Mouse (Mus musculus): Measurements from ENCODE around the gene Map2k5. TPM values are rescaled to one million over a fixed set of nuclear protein-coding genes. Genes with fewer than 3 reads are reported as not detected.
A peak's percentile ranks its signal among the peaks of the same experiment; 100 is the strongest.

Gene Map2k5
- polyA plus RNA-seq, 1 experiment from 2014 or later: 26.4 TPM

- Histone ChIP-seq H3K27me3 (replicated peaks) (peaks cover 65% of the 10 kb centered on the region), H3K9me3 (no peaks in the 10 kb centered on the region), H3K4me3 (no peak overlapping the region), H3K4me1 (peaks cover 31% of the 10 kb centered on the region), H3K4me2 (no peak overlapping the region), H3K27ac (replicated peaks) (no peak overlapping the region), H3K9ac (no peak overlapping the region), H3K36me3 (peaks cover 17% of the 10 kb centered on the region)
- no peak for ATAC-seq (ENCODE audit: extremely low read depth, insufficient number of reproducible peaks, low FRiP score, low TSS enrichment)
- WGBS: 69% methylated on average over 7 of the region's 7 CpGs
These were observed 193.8 kb downstream of the Map2k5 start for GRCm38 (mm10) chr9:63183864-63184263.

- Histone ChIP-seq H3K36me3 (peaks cover 21% of the 10 kb centered on the region), H3K4me1 (peaks cover 18% of the 10 kb centered on the region), H3K9ac (no peak overlapping the region), H3K9me3 (no peaks in the 10 kb centered on the region), H3K4me2 (peak overlapping the region; percentile 29; the same call in 1 of the 2 replicates), H3K27ac (replicated peaks) (no peak overlapping the region), H3K4me3 (no peak overlapping the region), H3K27me3 (replicated peaks) (peaks cover 70% of the 10 kb centered on the region)
- ATAC-seq (ENCODE audit: extremely low read depth, insufficient number of reproducible peaks, low FRiP score, low TSS enrichment): no peak
- 25% methylated on average over 14 of the region's 14 CpGs for WGBS
These were observed 195.3 kb downstream of the Map2k5 start for GRCm38 (mm10) chr9:63182306-63182960.

- Histone ChIP-seq H3K27ac (replicated peaks) (no peak overlapping the region), H3K9me3 (no peaks in the 10 kb centered on the region), H3K36me3 (peaks cover 21% of the 10 kb centered on the region), H3K9ac (no peak overlapping the region), H3K4me2 (no peak overlapping the region), H3K27me3 (replicated peaks) (peaks cover 65% of the 10 kb centered on the region), H3K4me1 (peaks cover 15% of the 10 kb centered on the region), H3K4me3 (no peak overlapping the region)
- WGBS: 64% methylated on average over 11 of the region's 11 CpGs
- ATAC-seq (ENCODE audit: extremely low read depth, insufficient number of reproducible peaks, low FRiP score, low TSS enrichment): no peak
These were observed 196.1 kb downstream of the Map2k5 start for GRCm38 (mm10) chr9:63181337-63182178.

GRCm38 (mm10) chr9:63178296-63178695, 199.4 kb downstream of the Map2k5 start:
- H3K27me3 ChIP-seq (replicated peaks): peaks cover 39% of the 10 kb centered on the region
- H3K4me3 ChIP-seq: no peak overlapping the region
- H3K4me2 ChIP-seq: no peak overlapping the region
- H3K4me1 ChIP-seq: peaks cover 15% of the 10 kb centered on the region
- no peak for ATAC-seq (ENCODE audit: extremely low read depth, insufficient number of reproducible peaks, low FRiP score, low TSS enrichment)
- peaks cover 23% of the 10 kb centered on the region for H3K36me3 ChIP-seq
- no peaks in the 10 kb centered on the region for H3K9me3 ChIP-seq
- H3K9ac ChIP-seq: no peak overlapping the region
- WGBS: 77% methylated on average over 8 of the region's 8 CpGs
- no peak overlapping the region for H3K27ac ChIP-seq (replicated peaks)

- Histone ChIP-seq H3K4me2 (no peak overlapping the region), H3K4me3 (no peak overlapping the region), H3K27me3 (replicated peaks) (peaks cover 8% of the 10 kb centered on the region; the same call in 1 of the 2 replicates), H3K9ac (no peak overlapping the region), H3K4me1 (no peaks in the 10 kb centered on the region), H3K9me3 (no peaks in the 10 kb centered on the region), H3K27ac (replicated peaks) (no peak overlapping the region), H3K36me3 (peaks cover 20% of the 10 kb centered on the region)
- 86% methylated on average over 8 of the region's 8 CpGs for WGBS
- ATAC-seq (ENCODE audit: extremely low read depth, insufficient number of reproducible peaks, low FRiP score, low TSS enrichment): no peak
These were observed 203.5 kb downstream of the Map2k5 start for GRCm38 (mm10) chr9:63174001-63174721.

- no peak overlapping the region for H3K27ac ChIP-seq (replicated peaks)
- H3K4me1 ChIP-seq: no peaks in the 10 kb centered on the region
- no peaks in the 10 kb centered on the region for H3K27me3 ChIP-seq (replicated peaks)
- peaks cover 21% of the 10 kb centered on the region for H3K36me3 ChIP-seq
- no peak overlapping the region for H3K4me3 ChIP-seq
- no peak overlapping the region for H3K9ac ChIP-seq
- 47% methylated on average over 2 of the region's 2 CpGs for WGBS
- no peaks in the 10 kb centered on the region for H3K9me3 ChIP-seq
- ATAC-seq (ENCODE audit: extremely low read depth, insufficient number of reproducible peaks, low FRiP score, low TSS enrichment): no peak
- no peak overlapping the region for H3K4me2 ChIP-seq
These were observed 205.8 kb downstream of the Map2k5 start for GRCm38 (mm10) chr9:63171951-63172350.

- WGBS: 80% methylated on average over 1 of the region's 1 CpGs
- H3K9ac ChIP-seq: no peak overlapping the region
- H3K4me2 ChIP-seq: no peak overlapping the region
- no peak for ATAC-seq (ENCODE audit: extremely low read depth, insufficient number of reproducible peaks, low FRiP score, low TSS enrichment)
- no peaks in the 10 kb centered on the region for H3K9me3 ChIP-seq
- no peaks in the 10 kb centered on the region for H3K27me3 ChIP-seq (replicated peaks)
- peaks cover 18% of the 10 kb centered on the region for H3K36me3 ChIP-seq
- H3K4me1 ChIP-seq: peaks cover 6% of the 10 kb centered on the region
- no peak overlapping the region for H3K27ac ChIP-seq (replicated peaks)
- H3K4me3 ChIP-seq: no peak overlapping the region
These were observed 208.6 kb downstream of the Map2k5 start for GRCm38 (mm10) chr9:63169127-63169526.

GRCm38 (mm10) chr9:63165070-63165469, 212.6 kb downstream of the Map2k5 start:
- Histone ChIP-seq H3K4me2 (no peak overlapping the region), H3K36me3 (peaks cover 24% of the 10 kb centered on the region), H3K27me3 (replicated peaks) (peaks cover 11% of the 10 kb centered on the region), H3K4me3 (no peak overlapping the region), H3K27ac (replicated peaks) (no peak overlapping the region), H3K9ac (no peak overlapping the region), H3K4me1 (peaks cover 6% of the 10 kb centered on the region), H3K9me3 (no peaks in the 10 kb centered on the region)
- WGBS: 36% methylated on average over 9 of the region's 9 CpGs
- no peak for ATAC-seq (ENCODE audit: extremely low read depth, insufficient number of reproducible peaks, low FRiP score, low TSS enrichment)

GRCm38 (mm10) chr9:63163756-63164155, 213.9 kb downstream of the Map2k5 start:
- no peak for ATAC-seq (ENCODE audit: extremely low read depth, insufficient number of reproducible peaks, low FRiP score, low TSS enrichment)
- no peak overlapping the region for H3K9ac ChIP-seq
- H3K27me3 ChIP-seq (replicated peaks): peaks cover 24% of the 10 kb centered on the region
- no peak overlapping the region for H3K27ac ChIP-seq (replicated peaks)
- no peaks in the 10 kb centered on the region for H3K9me3 ChIP-seq
- peaks cover 6% of the 10 kb centered on the region for H3K4me1 ChIP-seq
- H3K4me2 ChIP-seq: no peak overlapping the region
- H3K36me3 ChIP-seq: peaks cover 13% of the 10 kb centered on the region
- WGBS: 70% methylated on average over 8 of the region's 8 CpGs
- no peak overlapping the region for H3K4me3 ChIP-seq

GRCm38 (mm10) chr9:63151949-63152348, 225.8 kb downstream of the Map2k5 start:
- 26% methylated on average over 14 of the region's 14 CpGs for WGBS
- H3K4me1 ChIP-seq: peaks cover 27% of the 10 kb centered on the region
- H3K9ac ChIP-seq: no peak overlapping the region
- peaks cover 99% of the 10 kb centered on the region for H3K27me3 ChIP-seq (replicated peaks)
- no peaks in the 10 kb centered on the region for H3K36me3 ChIP-seq
- 0 out of 2 replicates have a peak, but pooled peaks cover 6% of the 10 kb centered on the region for H3K9me3 ChIP-seq
- no peak for ATAC-seq (ENCODE audit: extremely low read depth, insufficient number of reproducible peaks, low FRiP score, low TSS enrichment)
- H3K4me2 ChIP-seq: no peak overlapping the region
- H3K4me3 ChIP-seq: no peak overlapping the region
- no peak overlapping the region for H3K27ac ChIP-seq (replicated peaks)

Data from heart, embryonic 13.5 days (tissue).